Mouse (Mus musculus) MEL-GATA-1-ER (cell line): Measurements from ENCODE around the gene Ttyh2.
A peak's percentile ranks its signal among the peaks of the same experiment; 100 is the strongest.
"Not testable (repeated sequence)": the region's sequence is repeated elsewhere in the genome, so short reads cannot be mapped to it uniquely, and the experiment has no call there.

Experiments
- DNase-seq: peaks from one replicate; pipeline ENCODE4 v3.0.0-alpha.2; 2012; ENCODE audit warnings: low read depth; ENCODE audit errors: extremely low read depth

Ttyh2 gene

GRCm38 (mm10) chr11:114657737-114658136 is 17.5 kb upstream of the Ttyh2 start:
- DNase-seq: no peak

GRCm38 (mm10) chr11:114662161-114662560 is 13.1 kb upstream of the Ttyh2 start:
- no peak for DNase-seq

GRCm38 (mm10) chr11:114662746-114663362 is 12.4 kb upstream of the Ttyh2 start:
- no peak for DNase-seq

- DNase-seq: no peak
Observed at GRCm38 (mm10) chr11:114664164-114664563, 11.1 kb upstream of the Ttyh2 start.

GRCm38 (mm10) chr11:114665463-114665862 is 9.8 kb upstream of the Ttyh2 start:
- no peak for DNase-seq

GRCm38 (mm10) chr11:114666786-114667185 is 8.4 kb upstream of the Ttyh2 start:
- no peak for DNase-seq

GRCm38 (mm10) chr11:114667236-114667931 is 7.8 kb upstream of the Ttyh2 start:
- no peak for DNase-seq

GRCm38 (mm10) chr11:114667932-114668285 is 7.3 kb upstream of the Ttyh2 start:
- DNase-seq: not testable (repeated sequence)

- DNase-seq: peak; percentile 87
Observed at GRCm38 (mm10) chr11:114668301-114668710, 6.9 kb upstream of the Ttyh2 start, which contains the start of gene Rpl38. Gene Rpl38, plus strand, starts transcription at chr11:114668524.

- DNase-seq: no peak
Observed at GRCm38 (mm10) chr11:114668741-114669623, 6.2 kb upstream of the Ttyh2 start.

GRCm38 (mm10) chr11:114669651-114670168 is 5.5 kb upstream of the Ttyh2 start:
- no peak for DNase-seq

GRCm38 (mm10) chr11:114671147-114671546 is 4.1 kb upstream of the Ttyh2 start:
- DNase-seq: no peak

GRCm38 (mm10) chr11:114672794-114673718 is 2.2 kb upstream of the Ttyh2 start:
- no peak for DNase-seq

GRCm38 (mm10) chr11:114673719-114674050 is 1.5 kb upstream of the Ttyh2 start:
- DNase-seq: no peak

- no peak for DNase-seq
Observed at GRCm38 (mm10) chr11:114674180-114674579, 1.1 kb upstream of the Ttyh2 start.

- DNase-seq: not testable (repeated sequence)
Observed at GRCm38 (mm10) chr11:114674796-114675195, 435 bp upstream of the Ttyh2 start.

GRCm38 (mm10) chr11:114675826-114676401 is 683 bp downstream of the Ttyh2 start:
- DNase-seq: no peak

GRCm38 (mm10) chr11:114676431-114676830 is 1.2 kb downstream of the Ttyh2 start:
- DNase-seq: no peak

- DNase-seq: no peak
Observed at GRCm38 (mm10) chr11:114676896-114677530, 1.8 kb downstream of the Ttyh2 start.

GRCm38 (mm10) chr11:114679582-114679981 is 4.4 kb downstream of the Ttyh2 start:
- no peak for DNase-seq
